ENCODE assay signal across 11 mouse cellular contexts in the genomic region with DNA sequence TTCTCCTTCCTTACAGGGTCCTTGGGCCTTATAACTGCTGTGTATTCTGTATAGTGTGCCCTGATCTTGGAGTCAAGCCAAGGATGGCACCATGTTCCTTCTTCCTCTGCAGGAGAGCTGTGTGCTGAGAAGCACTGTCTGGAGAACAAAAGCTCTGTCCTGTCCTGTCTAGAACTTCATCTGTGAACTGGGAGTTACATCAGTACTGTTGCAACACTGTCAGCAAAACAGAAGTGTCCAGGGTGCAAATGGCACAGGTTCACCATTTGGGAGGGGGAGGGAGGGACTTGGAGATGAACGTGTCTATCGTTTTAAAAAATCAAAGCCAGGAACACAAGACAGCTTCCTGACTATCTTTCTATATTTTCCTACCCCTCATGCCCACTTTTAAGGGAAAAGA. TPM values are rescaled to one million over a fixed set of nuclear protein-coding genes. Genes with fewer than 3 reads are reported as not detected.
DNase-seq lines count a peak whose midpoint lies in the region; ATAC-seq lines count a peak whose summit lies in the region.
"Had no signal": no experiment of that assay in that cellular context is flagged by ENCODE, and none has a peak within 500 bp of the region (broad histone marks: within the 10 kb centered on the region; RNA-seq: fewer than 3 reads in every experiment).

No protein-coding gene starts in this region.

- ATAC-seq in hindbrain, embryonic 16.5 days, result peak; percentile 18; the same call in 1 of the 2 replicates
- ATAC-seq in stomach, embryonic 16.5 days (ENCODE audit: insufficient read depth, low FRiP score), result 0 out of 2 replicates have a peak, but pooled peaks have one; percentile 39

- H3K4me1 ChIP-seq in hindbrain, embryonic 16.5 days (ENCODE audit: control insufficient read depth, insufficient read depth, low read depth, low read length), result peaks cover 4% of the 10 kb centered on the region; the same call in 1 of the 2 replicates
- no peaks in the 10 kb centered on the region for H3K4me1 ChIP-seq in hindbrain, embryonic 10.5 days (replicated peaks)
- H3K4me1 ChIP-seq in stomach, embryonic 16.5 days (ENCODE audit: control insufficient read depth, insufficient read depth, low read length), result peaks cover 2% of the 10 kb centered on the region; the same call in 1 of the 2 replicates
- no peaks in the 10 kb centered on the region for H3K4me1 ChIP-seq in limb, embryonic 10.5 days
- H3K4me1 ChIP-seq: forebrain, embryonic 10.5 days had no signal

- no peaks in the 10 kb centered on the region for H3K27me3 ChIP-seq in hindbrain, embryonic 16.5 days (replicated peaks; ENCODE audit: control insufficient read depth, insufficient read depth, low read length)
- H3K27me3 ChIP-seq in hindbrain, embryonic 10.5 days (ENCODE audit: insufficient read depth, poor library complexity, severe bottlenecking), result no peaks in the 10 kb centered on the region
- no peaks in the 10 kb centered on the region for H3K27me3 ChIP-seq in stomach, embryonic 16.5 days (ENCODE audit: control insufficient read depth, insufficient read depth, low read length)
- H3K27me3 ChIP-seq in limb, embryonic 10.5 days (ENCODE audit: low read depth, poor library complexity, severe bottlenecking), result no peaks in the 10 kb centered on the region

- no peak overlapping the region for H3K4me2 ChIP-seq in hindbrain, embryonic 16.5 days (ENCODE audit: low read length)
- H3K4me2 ChIP-seq in stomach, embryonic 16.5 days (ENCODE audit: low read depth, low read length), result no peak overlapping the region

- H3K27ac ChIP-seq in hindbrain, embryonic 16.5 days (ENCODE audit: low read depth, low read length), result no peak overlapping the region
- H3K27ac ChIP-seq in hindbrain, embryonic 10.5 days, result no peak overlapping the region
- no peak overlapping the region for H3K27ac ChIP-seq in stomach, embryonic 16.5 days (ENCODE audit: low read length)
- H3K27ac ChIP-seq in limb, embryonic 10.5 days, result no peak overlapping the region
- H3K27ac ChIP-seq: forebrain, embryonic 10.5 days; gastrocnemius, adult 2 months had no signal

- no peak overlapping the region for H3K4me3 ChIP-seq in hindbrain, embryonic 16.5 days (ENCODE audit: low read length)
- no peak overlapping the region for H3K4me3 ChIP-seq in hindbrain, embryonic 10.5 days
- no peak overlapping the region for H3K4me3 ChIP-seq in stomach, embryonic 16.5 days (replicated peaks; ENCODE audit: low read length)
- no peak overlapping the region for H3K4me3 ChIP-seq in limb, embryonic 10.5 days
- H3K4me3 ChIP-seq: forebrain, embryonic 10.5 days; gastrocnemius, adult 2 months had no signal

- H3K9me3 ChIP-seq in hindbrain, embryonic 16.5 days (ENCODE audit: control insufficient read depth, low read length), result no peaks in the 10 kb centered on the region
- H3K9me3 ChIP-seq in hindbrain, embryonic 10.5 days, result no peaks in the 10 kb centered on the region
- no peaks in the 10 kb centered on the region for H3K9me3 ChIP-seq in stomach, embryonic 16.5 days (replicated peaks; ENCODE audit: control insufficient read depth, low read length)
- no peaks in the 10 kb centered on the region for H3K9me3 ChIP-seq in limb, embryonic 10.5 days (replicated peaks)
- H3K9me3 ChIP-seq: forebrain, embryonic 10.5 days had no signal

- no peak overlapping the region for H3K9ac ChIP-seq in hindbrain, embryonic 16.5 days (ENCODE audit: low read depth, low read length)
- no peak overlapping the region for H3K9ac ChIP-seq in stomach, embryonic 16.5 days (ENCODE audit: low read length)

- DNase-seq in adrenal gland, adult 2 months, result peak; percentile 51
- DNase-seq in adrenal gland, adult 18-20 months (ENCODE audit: low spot score in 2 of 2), result no peak
- no peak for DNase-seq in hindbrain, embryonic 10.5 days (ENCODE audit: low spot score)
- DNase-seq in lung, postnatal 10 days, result peak; percentile 13
- no peak for DNase-seq in lung, postnatal 14 days
- no peak for DNase-seq in limb, embryonic 10.5 days (ENCODE audit: low spot score)
- DNase-seq: gastrocnemius, adult 2 months had no signal

- WGBS in hindbrain, embryonic 16.5 days, result 76% methylated on average over 2 of the region's 2 CpGs
- 91% methylated on average over 2 of the region's 2 CpGs for WGBS in hindbrain, embryonic 10.5 days
- 77% methylated on average over 2 of the region's 2 CpGs for WGBS in stomach, embryonic 16.5 days
- 93% methylated on average over 2 of the region's 2 CpGs for WGBS in limb, embryonic 10.5 days

- H3K36me3 ChIP-seq in hindbrain, embryonic 16.5 days (ENCODE audit: control insufficient read depth, insufficient read depth, low read length), result no peaks in the 10 kb centered on the region
- no peaks in the 10 kb centered on the region for H3K36me3 ChIP-seq in hindbrain, embryonic 10.5 days
- H3K36me3 ChIP-seq in stomach, embryonic 16.5 days (ENCODE audit: control insufficient read depth, insufficient read depth, low read length), result no peaks in the 10 kb centered on the region
- H3K36me3 ChIP-seq in limb, embryonic 10.5 days, result no peaks in the 10 kb centered on the region
- H3K36me3 ChIP-seq: forebrain, embryonic 10.5 days had no signal

RNA-seq across cellular contexts. Expression of gene Nr1h4, which starts 1.4 kb away (rescaled TPM):
- 10 to 100 TPM; 20.3 to 23.5 TPM for total RNA-seq in adrenal gland, adult 2 months (2021)
- polyA plus RNA-seq in adrenal gland, adult 2 months (2012; rRNA removed), result 6.3 and 8.4 TPM in 2 replicates
- 10 to 100 TPM in 1 of 2 experiments, 1 to 10 TPM in 1; 6.7 to 17.2 TPM for total RNA-seq in adrenal gland, adult 18-20 months (2021)
- 0.15 TPM in 1 of 2 replicates, not detected in the other for polyA plus RNA-seq in hindbrain, embryonic 16.5 days (2015; fragmentation: Nextera tagmentation; extraction: Ambion mirVana)
- polyA plus RNA-seq in hindbrain, embryonic 10.5 days (2016; fragmentation: Nextera tagmentation; extraction: Ambion mirVana), result not detected in 2 replicates
- 8.2 and 8.6 TPM in 2 replicates for polyA plus RNA-seq in stomach, embryonic 16.5 days (2015; fragmentation: Nextera tagmentation; extraction: Ambion mirVana)
- polyA plus RNA-seq in limb, embryonic 10.5 days (2016; fragmentation: Nextera tagmentation; extraction: Ambion mirVana), result not detected in 2 replicates
- polyA plus RNA-seq: embryonic facial prominence, embryonic 11.5 days; forebrain, embryonic 10.5 days had no signal

Comparison
In these comparisons a context has a peak if more than half of its experiments do, and no peak if none do; other contexts are left out.
1. DNase-seq: peak in adrenal gland, adult 2 months (single experiment) and lung, postnatal 10 days (single experiment); none in adrenal gland, adult 18-20 months (0 of 2), hindbrain, embryonic 10.5 days (single experiment), lung, postnatal 14 days (single experiment) and limb, embryonic 10.5 days (single experiment).